Mouse (Mus musculus) adrenal gland, postnatal 36 days (tissue): Measurements from ENCODE around the gene Camk2g. TPM values are rescaled to one million over a fixed set of nuclear protein-coding genes. Genes with fewer than 3 reads are reported as not detected.
A peak's percentile ranks its signal among the peaks of the same experiment; 100 is the strongest.

Experiments used
- DNase-seq, 2 experiments: peaks; one replicate each; pipeline ENCODE4 v3.0.0; 2021; ENCODE audit warnings: mixed read lengths in 1 of 2
- total RNA-seq, 2 experiments: library from RNA; stranded (reverse); gene quantifications; 2 replicates each; pipeline ENCODE4 v1.2.3; 2021

Camk2g gene
- total RNA-seq, 2 experiments from 2014 or later: 45.8 to 54.6 TPM

- DNase-seq: no peak
Measured at GRCm38 (mm10) chr14:20809349-20809748, 15.5 kb upstream of the Camk2g start.

- peak; percentile 58 to 64 for DNase-seq
Measured at GRCm38 (mm10) chr14:20806116-20806840, 12.4 kb upstream of the Camk2g start.

GRCm38 (mm10) chr14:20804964-20805672 is 11.2 kb upstream of the Camk2g start:
- peak; percentile 94 for DNase-seq

- no peak for DNase-seq
Measured at GRCm38 (mm10) chr14:20804481-20804880, 10.6 kb upstream of the Camk2g start.

- DNase-seq: peak; percentile 75 to 78
Measured at GRCm38 (mm10) chr14:20803606-20803938, 9.7 kb upstream of the Camk2g start.

- DNase-seq: no peak
Measured at GRCm38 (mm10) chr14:20802926-20803605, 9.2 kb upstream of the Camk2g start.

GRCm38 (mm10) chr14:20798761-20799160 is 4.9 kb upstream of the Camk2g start:
- peak; percentile 94 to 97 for DNase-seq

- DNase-seq: no peak
Measured at GRCm38 (mm10) chr14:20798300-20798699, 4.4 kb upstream of the Camk2g start.

GRCm38 (mm10) chr14:20796643-20797042 is 2.8 kb upstream of the Camk2g start:
- no peak for DNase-seq

- DNase-seq: no peak
Measured at GRCm38 (mm10) chr14:20796170-20796569, 2.3 kb upstream of the Camk2g start.

- DNase-seq: no peak
Measured at GRCm38 (mm10) chr14:20795423-20796152, 1.7 kb upstream of the Camk2g start.

GRCm38 (mm10) chr14:20794589-20794988 is 701 bp upstream of the Camk2g start:
- no peak for DNase-seq

GRCm38 (mm10) chr14:20792922-20793757 is 748 bp downstream of the Camk2g start:
- peak; percentile 55 to 72 for DNase-seq

- no peak for DNase-seq
Measured at GRCm38 (mm10) chr14:20792243-20792921, 1.5 kb downstream of the Camk2g start.

GRCm38 (mm10) chr14:20791511-20792242 is 2.2 kb downstream of the Camk2g start:
- DNase-seq: no peak

- no peak for DNase-seq
Measured at GRCm38 (mm10) chr14:20790996-20791395, 2.9 kb downstream of the Camk2g start.

GRCm38 (mm10) chr14:20790445-20790844 is 3.4 kb downstream of the Camk2g start:
- DNase-seq: no peak

- no peak for DNase-seq
Measured at GRCm38 (mm10) chr14:20789593-20789992, 4.3 kb downstream of the Camk2g start.

- no peak for DNase-seq
Measured at GRCm38 (mm10) chr14:20788151-20788550, 5.7 kb downstream of the Camk2g start.

GRCm38 (mm10) chr14:20786611-20787015 is 7.3 kb downstream of the Camk2g start:
- no peak for DNase-seq
